Mouse (Mus musculus) right cerebral cortex, postnatal 4 days (tissue): ENCODE results near the gene Zfp526.

Experiments used
- DNase-seq: peaks from one replicate; pipeline ENCODE4 v3.0.0-alpha.2; 2022

The Zfp526 gene

GRCm38 (mm10) chr7:25269029-25269428 lies 47.8 kb downstream of the Zfp526 start:
- DNase-seq = peak; percentile 14

GRCm38 (mm10) chr7:25269545-25270271 lies 48.5 kb downstream of the Zfp526 start:
- DNase-seq = no peak

- DNase-seq = peak; percentile 4
Observed at GRCm38 (mm10) chr7:25270652-25271633, 49.7 kb downstream of the Zfp526 start.

GRCm38 (mm10) chr7:25271651-25272444 lies 50.6 kb downstream of the Zfp526 start:
- DNase-seq = no peak

- peak; percentile 3 for DNase-seq
Observed at GRCm38 (mm10) chr7:25272445-25273258, 51.4 kb downstream of the Zfp526 start.

- DNase-seq = peak; percentile 12
Observed at GRCm38 (mm10) chr7:25273259-25274241, 52.3 kb downstream of the Zfp526 start.

GRCm38 (mm10) chr7:25274571-25274970 lies 53.3 kb downstream of the Zfp526 start:
- DNase-seq = no peak

- no peak for DNase-seq
Observed at GRCm38 (mm10) chr7:25274996-25275395, 53.8 kb downstream of the Zfp526 start.

- DNase-seq = no peak
Observed at GRCm38 (mm10) chr7:25275555-25276298, 54.5 kb downstream of the Zfp526 start.
